In the genomic region with DNA sequence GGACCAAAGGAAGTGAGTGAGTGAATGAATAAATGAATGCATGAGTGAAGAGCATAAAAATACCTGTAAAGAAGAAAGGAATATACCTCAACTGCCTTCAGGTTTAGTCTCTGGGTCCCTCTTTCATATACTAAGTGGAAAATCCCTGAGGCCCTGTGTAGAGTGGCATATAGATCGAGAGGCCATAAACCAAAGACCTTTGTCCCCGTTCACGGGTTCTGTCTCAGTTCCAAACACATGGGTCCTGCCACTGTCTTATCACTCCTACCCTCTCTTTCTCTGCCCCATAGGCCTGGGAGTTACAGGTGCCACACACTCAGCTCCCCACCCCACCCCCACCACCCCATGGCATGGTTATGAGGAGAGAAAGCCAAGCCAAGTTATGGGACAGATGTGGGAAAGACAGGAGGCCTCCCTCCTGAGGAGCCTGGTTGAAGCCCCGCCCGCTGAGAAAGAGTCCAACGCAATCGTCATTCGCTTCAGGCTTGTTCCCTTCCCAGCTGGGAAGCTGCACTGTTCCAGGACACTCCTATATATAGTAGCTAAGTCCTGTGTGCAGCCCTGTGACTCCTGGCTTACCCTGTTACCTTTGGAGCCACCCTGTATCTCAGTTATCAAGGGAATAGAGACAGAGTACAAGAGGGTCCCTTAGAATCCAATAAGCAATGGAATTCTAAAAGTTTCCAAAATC, we compare ENCODE assay signal across 21 mouse cellular contexts. TPM values are rescaled to one million over a fixed set of nuclear protein-coding genes. Genes with fewer than 3 reads are reported as not detected.
DNase-seq lines count a peak whose midpoint lies in the region; ATAC-seq and TF ChIP-seq lines count a peak whose summit lies in the region.
"Had no signal": no experiment of that assay in that cellular context is flagged by ENCODE, and none has a peak within 500 bp of the region (broad histone marks: within the 10 kb centered on the region; RNA-seq: fewer than 3 reads in every experiment).

No protein-coding gene starts in this region.

- 84% methylated on average over 8 of the region's 8 CpGs for WGBS in stomach, embryonic 15.5 days
- 71% methylated on average over 8 of the region's 8 CpGs for WGBS in stomach, postnatal 0 days
- WGBS in large intestine, adult 2 months, result 31% methylated on average over 8 of the region's 8 CpGs
- 87% methylated on average over 8 of the region's 8 CpGs for WGBS in forebrain, embryonic 10.5 days
- WGBS in liver, postnatal 0 days (ENCODE audit: insufficient replicate concordance), result 63% methylated on average over 8 of the region's 8 CpGs

- H3K27me3 ChIP-seq in stomach, embryonic 15.5 days (replicated peaks), result no peaks in the 10 kb centered on the region
- no peaks in the 10 kb centered on the region for H3K27me3 ChIP-seq in stomach, postnatal 0 days (ENCODE audit: control insufficient read depth, insufficient read depth, low read length)
- H3K27me3 ChIP-seq in forebrain, embryonic 10.5 days (ENCODE audit: poor library complexity, severe bottlenecking), result 0 out of 2 replicates have a peak, but pooled peaks cover 3% of the 10 kb centered on the region
- no peaks in the 10 kb centered on the region for H3K27me3 ChIP-seq in liver, postnatal 0 days (ENCODE audit: insufficient read depth, low read length)
- H3K27me3 ChIP-seq: embryonic facial prominence, embryonic 15.5 days; hindbrain, embryonic 15.5 days; midbrain, embryonic 15.5 days had no signal

- H3K9me3 ChIP-seq in stomach, embryonic 15.5 days, result no peaks in the 10 kb centered on the region
- no peaks in the 10 kb centered on the region for H3K9me3 ChIP-seq in stomach, postnatal 0 days (ENCODE audit: control insufficient read depth, low read length)
- 0 out of 2 replicates have a peak, but pooled peaks cover 3% of the 10 kb centered on the region for H3K9me3 ChIP-seq in forebrain, embryonic 10.5 days
- H3K9me3 ChIP-seq in liver, postnatal 0 days (ENCODE audit: low read length), result no peaks in the 10 kb centered on the region
- H3K9me3 ChIP-seq: embryonic facial prominence, embryonic 15.5 days; hindbrain, embryonic 15.5 days; midbrain, embryonic 15.5 days had no signal

- H3K36me3 ChIP-seq in stomach, embryonic 15.5 days, result no peaks in the 10 kb centered on the region
- no peaks in the 10 kb centered on the region for H3K36me3 ChIP-seq in stomach, postnatal 0 days (ENCODE audit: control insufficient read depth, insufficient read depth, low read length)
- H3K36me3 ChIP-seq in forebrain, embryonic 10.5 days (replicated peaks), result no peaks in the 10 kb centered on the region
- H3K36me3 ChIP-seq in liver, postnatal 0 days (replicated peaks; ENCODE audit: insufficient read depth, low read length), result no peaks in the 10 kb centered on the region
- H3K36me3 ChIP-seq: embryonic facial prominence, embryonic 15.5 days; hindbrain, embryonic 15.5 days; midbrain, embryonic 15.5 days had no signal

- H3K27ac ChIP-seq in stomach, embryonic 15.5 days, result no peak overlapping the region
- H3K27ac ChIP-seq in stomach, postnatal 0 days (replicated peaks), result no peak overlapping the region
- no peak overlapping the region for H3K27ac ChIP-seq in forebrain, embryonic 10.5 days
- H3K27ac ChIP-seq in liver, postnatal 0 days (ENCODE audit: low read depth), result no peak overlapping the region
- H3K27ac ChIP-seq: embryonic facial prominence, embryonic 15.5 days; hindbrain, embryonic 15.5 days; midbrain, embryonic 15.5 days had no signal

- peak; percentile 38 for DNase-seq in gastrocnemius, postnatal 25 days
- DNase-seq in gastrocnemius, postnatal 14 days, result no peak
- no peak for DNase-seq in stomach, postnatal 0 days (ENCODE audit: low spot score)
- DNase-seq in large intestine, adult 2 months (ENCODE audit: low read depth, low spot score), result peak; percentile 71
- no peak for DNase-seq in forebrain, embryonic 10.5 days (ENCODE audit: extremely low spot score, low spot score)
- no peak for DNase-seq in liver, postnatal 0 days
- DNase-seq: adrenal gland, adult 2 months; cerebellum, adult 2 months; cerebellum, postnatal 36 days; forebrain, postnatal 0 days; kidney, adult 18-20 months; kidney, postnatal 10 days; lung, adult 2 months; lung, postnatal 36 days; thymus, postnatal 14 days had no signal

- no peaks in the 10 kb centered on the region for H3K4me1 ChIP-seq in stomach, embryonic 15.5 days
- no peaks in the 10 kb centered on the region for H3K4me1 ChIP-seq in stomach, postnatal 0 days (replicated peaks; ENCODE audit: control insufficient read depth, insufficient read depth)
- peaks cover 20% of the 10 kb centered on the region for H3K4me1 ChIP-seq in forebrain, embryonic 10.5 days
- H3K4me1 ChIP-seq in liver, postnatal 0 days (ENCODE audit: insufficient read depth), result 0 out of 2 replicates have a peak, but pooled peaks cover 3% of the 10 kb centered on the region
- H3K4me1 ChIP-seq: embryonic facial prominence, embryonic 15.5 days; hindbrain, embryonic 15.5 days; midbrain, embryonic 15.5 days had no signal

- H3K4me3 ChIP-seq in stomach, embryonic 15.5 days (replicated peaks), result no peak overlapping the region
- H3K4me3 ChIP-seq in stomach, postnatal 0 days (ENCODE audit: low read depth, low read length), result no peak overlapping the region
- no peak overlapping the region for H3K4me3 ChIP-seq in forebrain, embryonic 10.5 days
- no peak overlapping the region for H3K4me3 ChIP-seq in liver, postnatal 0 days (ENCODE audit: low read depth, low read length)
- H3K4me3 ChIP-seq: embryonic facial prominence, embryonic 15.5 days; hindbrain, embryonic 15.5 days; midbrain, embryonic 15.5 days; myocyte had no signal

- intact Hi-C loops in gastrocnemius, postnatal 14 days (cut with DNase I; ENCODE audit: low total_unique reads), result loop anchor here (5.0 kb wide), 1 partner anchor 59 kb away; no protein-coding TSS in a partner anchor

- no peak overlapping the region for H3K9ac ChIP-seq in stomach, embryonic 15.5 days
- H3K9ac ChIP-seq in stomach, postnatal 0 days (ENCODE audit: low read length), result no peak overlapping the region
- H3K9ac ChIP-seq in liver, postnatal 0 days (replicated peaks), result no peak overlapping the region
- H3K9ac ChIP-seq: embryonic facial prominence, embryonic 15.5 days; forebrain, postnatal 0 days; hindbrain, embryonic 15.5 days; midbrain, embryonic 15.5 days had no signal

- H3K4me2 ChIP-seq in stomach, embryonic 15.5 days, result no peak overlapping the region
- no peak overlapping the region for H3K4me2 ChIP-seq in stomach, postnatal 0 days (replicated peaks; ENCODE audit: low read depth)
- no peak overlapping the region for H3K4me2 ChIP-seq in liver, postnatal 0 days (ENCODE audit: low read depth, low read length)
- H3K4me2 ChIP-seq: embryonic facial prominence, embryonic 15.5 days; hindbrain, embryonic 15.5 days; midbrain, embryonic 15.5 days had no signal

- no peak for TF ChIP-seq EP300 in stomach, postnatal 0 days (optimal IDR thresholded peaks at IDR 0.05)
- no peak for TF ChIP-seq EP300 in liver, postnatal 0 days (IDR thresholded peaks at IDR 0.05; ENCODE audit: low read depth)

- TF ChIP-seq CTCF in stomach, postnatal 0 days (IDR thresholded peaks at IDR 0.05; ENCODE audit: low read depth), result no peak
- TF ChIP-seq CTCF in liver, postnatal 0 days (IDR thresholded peaks at IDR 0.05; ENCODE audit: low read depth), result no peak

- ATAC-seq in stomach, embryonic 15.5 days (ENCODE audit: insufficient read depth, low FRiP score, low read depth), result 0 out of 2 replicates have a peak, but pooled peaks have one; percentile 4
- ATAC-seq in stomach, postnatal 0 days (ENCODE audit: low FRiP score, low TSS enrichment), result no peak
- ATAC-seq in liver, postnatal 0 days, result no peak
- ATAC-seq: forebrain, postnatal 0 days; midbrain, embryonic 15.5 days had no signal

RNA-seq across cellular contexts. Expression of gene Tmem37, which starts 17.2 kb away (rescaled TPM):
- total RNA-seq in gastrocnemius, postnatal 25 days (2021), result 10 to 100 TPM; 11.2 to 16.5 TPM
- 1 to 10 TPM; 7.7 to 9.2 TPM for total RNA-seq in gastrocnemius, postnatal 14 days (2021)
- 20.1 and 23.9 TPM in 2 replicates for polyA plus RNA-seq in stomach, embryonic 15.5 days (2015; fragmentation: Nextera tagmentation; extraction: Ambion mirVana)
- 7.8 and 8.8 TPM in 2 replicates for polyA plus RNA-seq in stomach, postnatal 0 days (2015; fragmentation: Nextera tagmentation; extraction: Ambion mirVana)
- polyA plus RNA-seq in large intestine, adult 2 months (2012; rRNA removed), result 73.0 and 108 TPM in 2 replicates
- 6.7 TPM in 2 replicates for polyA plus RNA-seq in forebrain, embryonic 10.5 days (2016; fragmentation: Nextera tagmentation; extraction: Ambion mirVana)
- polyA plus RNA-seq in liver, postnatal 0 days (2015; fragmentation: Nextera tagmentation; extraction: Ambion mirVana), result 194 and 201 TPM in 2 replicates
- total RNA-seq: megakaryocyte-erythroid progenitor cell, adult 5-6 weeks had no signal

RNA-seq across cellular contexts. Expression of gene Dbi, which starts 29.9 kb away (rescaled TPM):
- 100 to 1,000 TPM; 177 to 210 TPM for total RNA-seq in gastrocnemius, postnatal 25 days (2021)
- 100 to 1,000 TPM; 195 to 222 TPM for total RNA-seq in gastrocnemius, postnatal 14 days (2021)
- polyA plus RNA-seq in stomach, embryonic 15.5 days (2015; fragmentation: Nextera tagmentation; extraction: Ambion mirVana), result 895 and 902 TPM in 2 replicates
- polyA plus RNA-seq in stomach, postnatal 0 days (2015; fragmentation: Nextera tagmentation; extraction: Ambion mirVana), result 1,663 and 1,741 TPM in 2 replicates
- 679 and 842 TPM in 2 replicates for polyA plus RNA-seq in large intestine, adult 2 months (2012; rRNA removed)
- polyA plus RNA-seq in forebrain, embryonic 10.5 days (2016; fragmentation: Nextera tagmentation; extraction: Ambion mirVana), result 797 and 870 TPM in 2 replicates
- 2,261 and 2,342 TPM in 2 replicates for polyA plus RNA-seq in liver, postnatal 0 days (2015; fragmentation: Nextera tagmentation; extraction: Ambion mirVana)

RNA-seq across cellular contexts. Expression of gene 3110009E18Rik, which starts 30.0 kb away (rescaled TPM):
- total RNA-seq in gastrocnemius, postnatal 25 days (2021), result 1 to 10 TPM; 4.9 to 5.4 TPM
- 1 to 10 TPM; 4.1 to 5.4 TPM for total RNA-seq in gastrocnemius, postnatal 14 days (2021)
- polyA plus RNA-seq in stomach, embryonic 15.5 days (2015; fragmentation: Nextera tagmentation; extraction: Ambion mirVana), result 16.6 and 17.8 TPM in 2 replicates
- polyA plus RNA-seq in stomach, postnatal 0 days (2015; fragmentation: Nextera tagmentation; extraction: Ambion mirVana), result 10.1 and 11.9 TPM in 2 replicates
- 2.9 and 3.6 TPM in 2 replicates for polyA plus RNA-seq in large intestine, adult 2 months (2012; rRNA removed)
- 21.6 and 22.7 TPM in 2 replicates for polyA plus RNA-seq in forebrain, embryonic 10.5 days (2016; fragmentation: Nextera tagmentation; extraction: Ambion mirVana)
- polyA plus RNA-seq in liver, postnatal 0 days (2015; fragmentation: Nextera tagmentation; extraction: Ambion mirVana), result 5.1 and 5.5 TPM in 2 replicates

Comparison
In these comparisons a context has a peak if more than half of its experiments do, and no peak if none do; other contexts are left out.
1. DNase-seq: peak in gastrocnemius, postnatal 25 days (single experiment) and large intestine, adult 2 months (single experiment); none in gastrocnemius, postnatal 14 days (single experiment), stomach, postnatal 0 days (single experiment), forebrain, embryonic 10.5 days (single experiment) and liver, postnatal 0 days (single experiment).